Mouse (Mus musculus): ENCODE results near the gene Abl2.
"Not testable (repeated sequence)": the region's sequence is repeated elsewhere in the genome, so short reads cannot be mapped to it uniquely, and the experiment has no call there.

Gene Abl2

DNA sequence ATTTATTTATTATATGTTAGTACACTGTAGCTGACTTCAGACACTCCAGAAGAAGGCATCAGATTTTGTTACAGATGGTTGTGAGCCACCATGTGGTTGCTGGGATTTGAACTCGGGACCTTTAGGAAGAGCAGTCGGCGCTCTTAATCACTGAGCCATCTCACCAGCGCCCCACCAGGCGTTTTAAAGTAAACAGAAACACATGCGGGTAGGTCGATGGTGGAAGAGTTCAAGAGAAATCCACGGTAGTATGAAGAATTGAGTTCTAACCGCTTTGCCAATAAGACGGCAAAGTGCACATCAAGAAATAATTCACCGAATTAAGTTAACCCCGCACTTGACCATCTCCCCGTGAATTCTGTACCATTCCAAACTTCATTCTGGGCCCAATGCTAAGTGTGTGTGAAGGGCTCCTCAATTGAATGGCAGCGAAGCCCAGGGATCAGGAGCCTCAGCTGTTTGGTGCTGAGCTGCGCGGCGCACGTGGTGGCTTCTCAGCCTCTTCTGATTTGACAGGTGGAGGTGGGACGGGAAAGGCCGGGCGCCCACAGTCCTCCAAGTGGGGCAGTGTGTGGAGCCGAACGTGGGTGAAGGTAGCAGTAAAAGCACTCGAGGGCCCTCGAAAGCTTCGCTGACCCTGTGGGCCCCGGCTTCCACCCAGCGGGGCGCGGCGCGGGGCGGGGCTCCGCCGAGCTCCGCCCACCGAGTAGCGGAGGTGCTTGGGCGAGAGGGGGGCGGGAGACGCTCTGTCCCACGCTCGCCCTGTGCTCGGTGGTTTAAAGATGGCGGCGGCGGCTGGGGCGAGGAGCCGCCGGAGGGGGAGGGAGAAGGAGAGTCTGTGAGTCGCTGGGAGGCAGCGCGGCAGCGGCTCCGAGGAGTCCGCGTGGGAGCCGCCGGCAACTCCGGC lies at the start of gene Abl2:
Gene Abl2 (plus strand): TSS at position 763 of the 907 bp plus-strand sequence.
- peak; percentile 90 for DNase-seq (ENCODE audit: low spot score)

DNA sequence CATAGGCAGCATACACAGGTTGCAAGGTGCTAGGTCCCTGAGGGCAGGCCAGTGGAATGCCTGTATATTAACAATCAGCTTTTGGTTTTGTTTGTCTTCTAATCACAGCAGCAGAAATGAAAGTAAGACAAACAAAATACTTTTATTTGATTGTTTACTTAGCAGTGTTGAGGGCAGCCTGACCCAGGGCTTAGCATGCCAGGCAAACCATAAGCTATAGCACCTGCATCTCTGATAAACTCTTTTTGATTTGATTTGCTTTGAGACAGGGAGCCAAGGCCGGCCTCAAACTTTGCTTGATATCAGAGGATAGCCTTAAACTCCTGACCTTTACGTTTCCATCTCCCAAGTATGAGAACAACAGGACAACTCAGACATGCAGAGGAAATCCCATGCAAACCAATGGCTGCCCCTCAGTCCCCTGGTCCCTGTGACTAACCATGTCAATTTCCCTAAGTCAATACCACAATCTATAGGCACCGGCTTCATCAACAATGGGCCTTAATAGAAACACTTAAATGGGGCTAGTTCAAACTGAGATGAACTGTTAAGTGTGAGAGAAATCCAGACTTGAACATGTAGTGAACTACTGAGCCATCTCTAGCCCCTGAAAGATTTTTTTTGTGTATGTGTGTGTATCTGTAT lies 38.3 kb upstream of the Abl2 start:
- peak; percentile 25 for DNase-seq (ENCODE audit: low spot score)

DNA sequence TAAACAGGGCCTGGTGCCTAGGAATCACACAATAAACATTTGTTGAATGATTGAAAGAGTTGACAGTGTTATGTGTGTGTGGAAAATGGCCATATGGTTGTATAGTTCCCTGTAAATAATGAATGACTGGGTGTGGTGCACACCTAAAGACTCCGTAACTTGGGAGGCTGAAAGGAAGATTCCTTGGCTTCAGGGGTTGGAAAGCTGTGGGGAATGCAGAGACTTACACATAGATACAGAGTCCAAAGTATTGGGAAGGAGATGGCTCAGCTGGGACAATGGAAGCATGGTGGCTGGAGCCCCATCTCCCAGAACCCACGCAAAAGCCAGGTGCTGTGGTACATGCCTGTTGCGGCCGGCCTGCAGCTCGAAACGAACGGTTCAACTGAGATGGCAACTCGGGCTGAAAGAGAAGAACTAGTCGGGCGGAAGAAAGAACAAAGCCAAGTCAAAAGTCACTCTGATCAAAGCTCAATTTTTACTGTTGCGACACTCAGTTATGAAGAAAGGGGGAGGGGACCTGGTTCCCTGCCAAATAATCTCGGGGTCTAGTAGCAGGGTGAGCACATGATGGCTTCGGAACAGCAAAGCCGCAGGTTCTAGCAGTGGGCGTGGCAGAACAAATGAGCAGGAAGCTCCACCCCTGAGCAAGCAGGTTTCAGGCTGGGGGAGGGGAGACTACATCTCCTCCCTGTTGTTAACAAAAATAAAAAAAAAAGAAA lies 36.6 kb upstream of the Abl2 start:
- DNase-seq (ENCODE audit: low spot score): no peak

DNA sequence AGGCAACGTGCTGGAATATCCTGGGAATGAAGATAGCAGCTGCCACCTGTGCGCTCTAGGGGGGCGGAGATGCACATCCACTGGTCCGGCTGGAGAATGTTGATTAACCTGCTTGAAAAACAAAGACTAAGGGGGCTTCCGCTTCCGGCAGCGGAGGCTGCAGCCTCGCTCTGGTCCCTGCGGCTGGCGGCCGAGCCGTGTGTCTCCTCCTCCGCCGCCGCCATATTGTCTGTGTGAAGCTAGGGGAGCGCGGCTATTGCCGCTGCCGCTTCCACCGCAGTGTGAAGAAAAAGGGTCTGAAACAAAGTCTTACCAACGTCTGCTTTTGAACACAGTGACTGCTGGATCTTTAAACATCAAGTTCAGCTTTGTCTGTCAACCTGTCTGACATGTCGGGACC lies 34.7 kb upstream of the Abl2 start, which contains the start of gene Gm10031:
Gene Gm10031 (plus strand): TSS at position 171 of the 400 bp plus-strand sequence.
- DNase-seq (ENCODE audit: low spot score): not testable (repeated sequence)

DNA sequence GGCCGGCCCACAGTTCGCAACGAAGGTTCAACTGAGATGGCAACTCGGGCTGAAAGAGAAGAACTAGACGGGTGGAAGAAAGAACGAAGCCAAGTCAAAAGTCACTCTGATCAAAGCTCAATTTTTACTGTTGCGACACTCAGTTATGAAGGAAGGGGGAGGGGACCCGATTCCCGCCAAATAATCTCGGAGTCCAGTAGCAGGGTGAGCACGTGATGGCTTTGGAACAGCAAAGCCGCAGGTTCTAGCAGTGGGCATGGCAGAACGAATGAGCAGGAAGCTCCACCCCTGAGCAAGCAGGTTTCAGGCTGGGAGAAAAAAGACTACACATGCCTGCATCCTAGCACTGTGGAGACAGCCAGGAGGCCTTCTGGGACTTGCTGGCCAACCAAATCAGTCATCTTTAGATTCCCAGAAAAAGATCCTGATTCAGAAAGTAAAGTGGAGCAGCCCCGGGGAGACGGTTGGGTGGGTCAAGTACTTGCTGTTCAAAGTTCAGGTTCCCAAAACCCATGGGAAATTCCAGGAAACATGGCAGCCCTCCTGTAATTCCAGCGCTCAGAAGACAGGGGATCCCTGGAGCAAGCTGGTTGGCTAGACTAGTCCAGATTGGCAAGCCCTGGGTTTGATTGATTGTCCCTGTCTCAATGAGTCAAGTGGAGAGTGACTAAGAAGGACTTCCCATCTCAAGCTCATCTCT lies 26.0 kb upstream of the Abl2 start:
- not testable (repeated sequence) for DNase-seq (ENCODE audit: low spot score)

DNA sequence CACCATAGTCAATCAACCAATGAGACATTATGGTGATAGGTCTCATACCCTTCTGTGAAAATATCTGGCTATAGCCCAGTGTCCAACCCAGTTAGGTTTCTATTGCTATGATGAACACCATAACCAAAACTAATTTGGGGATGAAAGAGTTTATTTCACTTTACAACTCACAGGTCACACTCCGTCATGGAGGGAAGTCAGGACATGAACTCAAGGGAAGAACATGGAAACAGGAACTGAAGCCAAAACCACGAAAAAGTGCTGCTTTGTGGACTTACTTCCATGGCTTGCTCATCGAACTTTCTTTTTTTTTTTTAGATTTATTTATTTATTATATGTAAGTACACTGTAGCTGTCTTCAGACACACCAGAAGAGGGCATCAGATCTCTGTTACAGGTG lies 25.1 kb upstream of the Abl2 start:
- no peak for DNase-seq (ENCODE audit: low spot score)

DNA sequence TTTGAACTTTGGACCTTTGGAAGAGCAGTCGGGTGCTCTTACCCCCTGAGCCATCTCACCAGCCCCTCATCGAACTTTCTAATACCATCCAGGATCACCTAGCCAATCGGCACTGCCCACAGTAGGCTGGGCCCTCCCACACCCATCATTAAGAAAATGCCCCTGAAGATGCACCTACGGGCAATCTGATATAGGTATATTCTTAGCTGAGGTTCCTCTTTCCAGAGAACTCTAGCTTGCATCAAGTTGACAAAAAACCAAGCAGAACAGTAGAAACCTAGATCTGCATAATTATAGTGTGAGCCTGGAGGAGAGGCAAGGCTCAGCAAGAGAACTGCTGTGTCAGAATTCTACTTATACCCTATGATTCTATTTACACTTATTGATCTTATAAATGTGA lies 24.7 kb upstream of the Abl2 start:
- DNase-seq (ENCODE audit: low spot score): no peak

DNA sequence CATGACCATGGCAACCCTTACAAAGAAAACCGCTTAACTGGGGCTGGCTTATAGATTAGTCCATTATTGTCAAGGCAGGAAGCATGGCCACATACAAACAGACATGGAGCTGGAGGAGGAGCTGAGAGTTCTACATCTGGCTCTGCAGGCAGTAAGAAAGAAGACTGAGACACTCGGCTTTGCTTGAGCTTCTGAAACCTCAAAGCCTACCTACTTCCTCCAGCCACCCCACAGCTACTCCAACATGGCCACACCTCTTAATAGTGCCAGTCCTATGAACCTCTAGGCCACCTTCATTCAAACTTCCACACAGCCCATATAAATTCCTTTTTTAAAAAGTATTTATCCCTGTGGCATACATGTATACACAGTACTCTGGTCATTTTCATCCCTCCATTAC lies 21.6 kb upstream of the Abl2 start:
- no peak for DNase-seq (ENCODE audit: low spot score)

DNA sequence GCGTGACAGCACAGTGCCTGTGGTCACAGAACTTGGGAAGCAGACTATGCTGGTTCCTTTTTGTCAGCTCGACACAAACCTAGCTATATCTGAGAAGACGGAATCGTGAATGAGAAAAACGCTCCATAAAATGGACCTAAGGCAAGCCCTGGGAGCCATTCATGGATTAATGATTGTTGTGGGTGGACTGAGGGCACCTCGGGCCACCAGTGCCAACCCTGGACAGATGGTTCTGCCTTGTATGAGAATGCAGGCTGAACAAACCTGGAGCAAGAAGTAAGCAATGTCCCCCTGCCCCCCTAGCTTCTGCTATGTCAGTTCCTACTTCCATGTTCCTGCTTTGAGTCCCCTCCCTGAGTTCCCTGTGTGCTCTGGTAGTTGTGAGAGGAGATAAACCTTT lies 20.9 kb upstream of the Abl2 start:
- DNase-seq (ENCODE audit: low spot score): no peak

DNA sequence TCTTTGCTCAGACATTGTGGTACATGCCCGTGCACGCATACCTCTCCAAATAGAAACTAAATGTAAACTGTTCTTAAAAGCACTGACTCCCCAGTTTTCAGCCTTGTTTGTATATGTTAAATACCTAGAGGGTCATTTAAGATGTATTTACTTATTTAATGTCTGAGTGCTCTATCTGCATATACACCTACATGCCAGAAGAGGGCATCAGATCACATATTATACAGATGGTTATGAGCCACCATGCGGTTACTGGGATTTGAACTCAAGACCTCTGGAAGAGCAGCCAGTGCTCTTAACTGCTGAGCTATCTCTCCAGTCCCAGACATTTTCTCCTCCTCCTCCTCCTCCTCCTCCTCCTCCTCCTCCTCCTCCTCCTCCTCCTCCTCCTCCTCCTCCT lies 20.2 kb upstream of the Abl2 start:
- DNase-seq (ENCODE audit: low spot score): no peak

DNA sequence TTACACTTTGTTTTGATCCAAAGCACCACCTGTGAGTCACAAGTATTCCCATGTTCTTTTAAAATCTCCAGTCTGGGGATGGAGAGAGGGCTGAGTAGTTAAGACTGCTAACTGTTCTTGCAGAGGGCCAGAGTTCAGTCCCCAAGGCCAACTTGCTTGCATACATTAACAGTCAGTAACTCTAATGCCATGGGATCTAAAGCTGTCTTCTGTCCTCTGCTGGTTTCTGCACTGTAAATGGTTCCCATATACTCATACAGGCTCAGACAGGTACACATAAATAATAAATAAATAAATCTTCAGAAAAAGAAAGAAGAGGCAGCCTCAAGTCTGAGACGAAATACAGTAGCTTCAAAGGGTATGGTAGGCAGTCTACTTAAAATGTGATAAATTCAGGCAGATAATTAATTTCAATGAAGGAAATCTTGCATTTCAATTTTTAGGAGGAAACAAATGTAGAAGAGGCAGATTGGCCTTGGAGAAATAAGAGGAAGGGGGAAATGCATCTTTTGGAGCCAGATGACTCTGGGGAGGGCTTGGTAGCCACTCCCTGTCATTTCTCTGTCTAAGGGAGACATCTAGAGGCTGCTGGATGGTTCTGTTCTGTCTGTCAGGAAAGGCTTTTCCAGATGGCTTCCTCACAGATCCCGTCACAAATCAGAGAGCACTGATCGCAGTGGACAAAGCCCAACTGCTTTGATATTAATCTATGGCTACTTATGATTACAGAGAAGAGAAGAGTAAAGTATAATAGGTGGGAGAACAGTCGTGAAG lies 18.6 kb upstream of the Abl2 start:
- DNase-seq (ENCODE audit: low spot score): no peak

DNA sequence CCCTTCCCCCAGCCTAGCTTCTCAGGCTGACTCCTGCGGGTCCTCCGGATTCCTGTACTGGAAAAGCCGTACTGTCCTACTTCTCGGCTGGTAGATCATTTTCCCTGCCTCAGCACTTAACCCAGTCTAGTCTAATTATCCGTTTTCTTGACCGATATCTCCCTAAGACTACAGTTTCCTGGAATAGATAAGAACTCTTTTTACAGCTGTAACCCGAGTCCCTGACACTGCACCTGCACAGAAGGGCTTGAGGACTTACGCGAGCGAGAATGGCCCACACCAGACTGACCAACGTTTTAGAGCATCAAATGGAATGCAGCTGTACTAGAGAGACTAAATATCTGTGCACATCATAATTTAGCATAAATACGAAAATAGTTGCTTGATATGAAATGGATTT lies 14.6 kb upstream of the Abl2 start:
- DNase-seq (ENCODE audit: low spot score): no peak

DNA sequence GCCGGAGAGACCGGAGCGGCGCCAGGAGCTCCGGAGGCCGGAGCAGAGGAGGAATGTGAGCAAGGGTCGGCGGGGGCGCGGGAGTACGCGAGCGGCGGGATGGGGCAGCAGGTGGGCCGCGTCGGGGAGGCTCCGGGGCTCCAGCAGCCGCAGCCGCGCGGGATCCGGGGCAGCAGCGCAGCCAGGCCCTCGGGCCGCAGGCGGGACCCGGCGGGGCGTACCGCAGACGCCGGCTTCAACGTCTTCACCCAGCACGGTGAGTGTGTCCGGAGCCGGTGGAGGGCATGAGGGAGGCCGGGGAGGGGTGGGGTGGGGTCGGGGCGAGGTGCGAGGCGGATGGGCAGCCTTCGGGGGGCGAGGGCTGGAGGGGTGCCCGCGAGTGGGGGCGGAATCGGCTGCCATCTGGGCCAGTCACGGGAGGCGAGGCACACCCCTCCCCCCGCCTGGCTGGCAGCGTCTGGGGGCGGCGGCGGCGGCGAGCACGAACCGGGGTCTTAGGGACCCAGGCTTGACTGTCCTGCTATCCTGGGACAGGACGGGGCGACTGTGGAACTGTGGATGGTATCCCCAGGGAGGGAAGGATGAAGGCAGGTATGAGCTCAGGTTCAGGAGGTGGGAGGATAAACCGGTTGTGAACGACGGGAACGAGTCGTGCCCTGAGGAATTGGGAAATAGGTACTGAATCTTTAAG lies 509 bp downstream of the Abl2 start:
- DNase-seq (ENCODE audit: low spot score): peak; percentile 62

DNA sequence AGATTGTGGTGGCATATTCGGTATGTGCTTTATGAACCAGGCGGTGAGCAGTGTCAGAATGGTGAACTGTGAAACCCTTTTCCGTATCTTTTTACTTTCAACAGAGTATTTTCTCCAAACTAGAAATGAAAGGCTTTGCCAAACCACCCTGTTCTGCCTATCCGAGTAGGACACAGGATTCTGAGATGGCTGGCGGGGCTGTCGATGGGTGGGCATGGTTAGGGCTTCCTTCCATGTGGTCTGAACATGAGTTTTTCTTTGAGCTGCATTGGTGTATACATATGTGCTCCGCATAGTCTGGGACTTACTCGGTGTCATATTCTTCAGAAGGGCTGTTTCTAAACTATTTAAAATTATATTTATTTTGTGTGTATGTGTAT lies 1.0 kb downstream of the Abl2 start:
- DNase-seq (ENCODE audit: low spot score): no peak

DNA sequence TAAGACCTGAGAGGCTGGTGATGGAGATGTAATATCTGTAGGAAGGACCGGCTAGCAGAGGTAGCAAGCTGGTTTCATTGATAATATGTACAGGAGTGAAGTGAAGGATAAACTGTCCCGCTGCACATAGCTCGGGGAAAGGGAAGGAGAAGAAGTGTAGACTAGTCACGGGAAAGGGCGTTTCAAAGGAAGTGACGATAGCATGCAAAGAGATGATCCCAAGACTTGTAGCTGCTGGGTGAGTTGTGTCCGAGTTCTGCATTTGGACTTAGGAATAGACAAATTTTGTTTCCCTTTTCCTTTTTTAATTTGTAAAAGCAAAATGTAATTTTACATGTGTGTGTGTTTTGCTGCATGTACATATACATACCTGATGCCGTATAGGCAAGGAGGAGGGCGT lies 1.9 kb downstream of the Abl2 start:
- DNase-seq (ENCODE audit: low spot score): no peak

DNA sequence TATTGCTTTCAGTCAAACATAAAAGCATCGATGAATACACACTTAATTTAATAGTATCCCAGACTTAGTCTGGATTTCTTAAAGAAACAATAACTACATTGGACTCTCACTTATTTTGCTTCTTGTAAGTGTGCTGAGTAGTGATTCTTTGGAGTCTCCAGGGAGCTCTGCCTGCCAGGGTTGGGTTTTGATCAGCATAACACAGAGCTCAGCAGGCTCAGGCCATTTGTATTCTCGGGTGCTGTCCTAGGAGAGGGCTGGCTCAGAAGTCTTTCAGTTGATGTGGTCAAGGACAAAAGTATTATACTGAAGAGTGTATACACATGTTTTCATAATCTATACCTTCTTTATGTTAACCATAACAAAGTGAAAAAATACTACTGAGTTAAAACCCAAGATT lies 6.7 kb downstream of the Abl2 start:
- no peak for DNase-seq (ENCODE audit: low spot score)

DNA sequence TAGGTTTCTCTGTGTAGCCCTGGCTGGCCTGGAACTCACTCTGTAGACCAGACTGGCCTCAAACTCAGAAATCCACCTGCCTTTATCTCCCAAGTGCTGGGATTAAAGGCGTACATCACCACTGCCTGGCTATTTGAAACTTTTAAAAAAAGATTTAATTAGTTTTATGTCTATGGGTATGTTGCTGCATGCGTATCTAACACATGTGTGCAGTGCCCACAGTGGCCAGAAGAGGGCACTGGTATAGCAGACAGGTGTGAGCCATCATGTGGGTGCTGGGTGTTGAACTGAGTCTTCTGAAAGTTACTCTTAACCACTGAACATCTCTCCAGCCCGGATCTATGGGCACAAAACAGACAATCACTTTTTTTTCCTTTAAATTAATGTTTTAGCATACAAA lies 7.5 kb downstream of the Abl2 start:
- no peak for DNase-seq (ENCODE audit: low spot score)

DNA sequence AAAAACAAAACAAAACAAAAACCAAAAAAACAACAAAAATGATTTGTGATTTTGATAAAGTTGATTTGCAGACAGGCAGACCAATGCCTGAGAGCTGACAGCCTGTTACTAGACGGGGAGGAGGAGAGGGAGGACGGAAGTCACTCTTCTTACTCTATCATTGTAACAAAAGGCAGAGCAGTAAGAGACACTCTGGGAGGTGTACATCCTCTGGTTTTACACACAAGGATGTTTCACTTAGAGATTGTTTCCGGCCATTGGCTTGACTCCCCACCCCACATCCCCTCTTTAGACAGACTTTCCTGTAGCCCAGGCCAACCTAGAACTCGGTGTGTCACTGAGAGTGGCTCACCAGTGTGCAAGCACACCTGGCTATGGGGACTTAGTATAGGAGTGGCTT lies 11.0 kb downstream of the Abl2 start:
- DNase-seq (ENCODE audit: low spot score): no peak

DNA sequence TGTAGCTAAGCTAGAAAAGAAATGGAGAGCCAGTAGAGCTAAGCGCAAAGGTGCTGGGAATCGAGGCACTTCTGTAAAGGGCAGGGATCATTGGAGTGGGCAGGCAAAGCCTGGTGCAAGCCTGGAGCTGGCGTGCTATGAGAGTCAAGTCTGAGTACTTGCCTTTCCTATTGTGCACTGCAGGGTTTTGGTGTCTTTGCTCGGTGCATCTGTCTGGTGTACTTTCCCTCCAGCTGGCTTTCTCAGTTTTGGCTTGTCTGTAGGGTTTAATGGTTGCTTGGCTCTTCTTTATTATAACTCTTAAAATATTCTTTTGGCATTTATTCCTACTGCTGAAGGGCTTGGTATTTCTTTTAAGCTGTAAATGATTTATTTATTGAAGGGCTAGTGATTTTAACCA lies 14.4 kb downstream of the Abl2 start:
- DNase-seq (ENCODE audit: low spot score): no peak

DNA sequence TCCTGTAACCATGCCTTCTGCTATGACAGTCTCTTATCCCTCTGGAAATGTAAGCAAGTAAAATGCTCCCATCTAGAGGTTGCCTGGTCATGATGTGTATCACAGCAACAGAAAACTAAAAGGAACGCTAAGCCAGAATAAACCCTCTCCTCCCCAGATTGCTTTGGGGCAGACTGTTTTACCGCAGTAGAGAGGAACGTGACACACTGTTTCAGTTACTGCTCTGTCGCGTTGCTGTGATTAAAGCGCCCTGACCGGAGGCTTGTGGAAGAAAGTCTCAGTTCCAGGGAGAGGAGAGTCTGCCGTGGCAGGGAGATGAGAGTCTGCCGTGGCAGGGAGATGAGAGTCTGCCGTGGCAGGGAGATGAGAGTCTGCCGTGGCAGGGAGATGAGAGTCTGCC lies 22.6 kb downstream of the Abl2 start:
- no peak for DNase-seq (ENCODE audit: low spot score)

DNA sequence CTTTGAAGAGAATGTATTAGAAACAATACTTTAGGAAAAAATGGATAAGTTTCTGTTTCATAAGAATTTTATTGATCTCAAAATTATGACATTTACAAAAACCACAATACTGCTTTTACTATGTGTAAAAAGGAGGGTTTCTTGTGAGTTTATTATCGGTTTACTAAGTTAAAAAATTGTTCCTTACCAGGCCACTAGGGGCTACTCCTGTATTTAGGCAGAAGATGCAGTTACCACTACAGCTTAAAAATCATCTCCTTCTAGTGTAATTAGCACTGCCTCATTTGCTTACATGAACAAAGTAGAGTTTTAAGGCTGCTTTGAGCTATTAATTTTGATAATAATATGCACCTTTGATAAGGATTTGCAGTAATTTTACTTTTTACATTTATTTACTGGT lies 25.6 kb downstream of the Abl2 start:
- no peak for DNase-seq (ENCODE audit: low spot score)

All from ovary, postnatal 36 days (tissue).